Mouse (Mus musculus): ENCODE results near the gene Gps2. TPM values are rescaled to one million over a fixed set of nuclear protein-coding genes. Genes with fewer than 3 reads are reported as not detected.

Gene Gps2
- polyA plus RNA-seq, 1 experiment from 2014 or later = 63.0 TPM

GRCm38 (mm10) chr11:69884663-69885062 lies 29.0 kb upstream of the Gps2 start:
- H3K4me3 ChIP-seq (replicated peaks; ENCODE audit: low read depth, low read length) = no peak overlapping the region
- peaks cover 11% of the 10 kb centered on the region; the same call in 1 of the 2 replicates for H3K4me1 ChIP-seq (replicated peaks; ENCODE audit: insufficient read depth, low read length)
- H3K27ac ChIP-seq = peak overlapping the region; percentile 2; the same call in 1 of the 2 replicates
- no peaks in the 10 kb centered on the region for H3K36me3 ChIP-seq (ENCODE audit: insufficient read depth, low read length)
- H3K27me3 ChIP-seq (ENCODE audit: insufficient read depth, low read length) = no peaks in the 10 kb centered on the region
- no peak overlapping the region for H3K9ac ChIP-seq (ENCODE audit: low read depth, low read length)
- ATAC-seq (replicated peaks; ENCODE audit: low FRiP score, low read depth) (no peak), DNase-seq (ENCODE audit: low spot score) (no peak)
- no peak for TF ChIP-seq CTCF (IDR thresholded peaks at IDR 0.05; ENCODE audit: low read depth)
- peak overlapping the region; percentile 30; the same call in 1 of the 2 replicates for H3K4me2 ChIP-seq (ENCODE audit: low read length)
- 66% methylated on average over 8 of the region's 8 CpGs for WGBS
- no peaks in the 10 kb centered on the region for H3K9me3 ChIP-seq (replicated peaks; ENCODE audit: low read length)

GRCm38 (mm10) chr11:69886907-69887635 lies 26.6 kb upstream of the Gps2 start:
- Histone ChIP-seq H3K27ac (no peak overlapping the region), H3K9ac (ENCODE audit: low read depth, low read length) (no peak overlapping the region), H3K4me1 (replicated peaks; ENCODE audit: insufficient read depth, low read length) (no peaks in the 10 kb centered on the region), H3K4me3 (replicated peaks; ENCODE audit: low read depth, low read length) (no peak overlapping the region), H3K9me3 (replicated peaks; ENCODE audit: low read length) (no peaks in the 10 kb centered on the region), H3K36me3 (ENCODE audit: insufficient read depth, low read length) (no peaks in the 10 kb centered on the region), H3K27me3 (ENCODE audit: insufficient read depth, low read length) (no peaks in the 10 kb centered on the region), H3K4me2 (ENCODE audit: low read length) (no peak overlapping the region)
- 71% methylated on average over 8 of the region's 8 CpGs for WGBS
- DNase-seq (ENCODE audit: low spot score) (no peak), ATAC-seq (replicated peaks; ENCODE audit: low FRiP score, low read depth) (no peak)
- TF ChIP-seq CTCF (IDR thresholded peaks at IDR 0.05; ENCODE audit: low read depth) = peak; percentile 77

DNA sequence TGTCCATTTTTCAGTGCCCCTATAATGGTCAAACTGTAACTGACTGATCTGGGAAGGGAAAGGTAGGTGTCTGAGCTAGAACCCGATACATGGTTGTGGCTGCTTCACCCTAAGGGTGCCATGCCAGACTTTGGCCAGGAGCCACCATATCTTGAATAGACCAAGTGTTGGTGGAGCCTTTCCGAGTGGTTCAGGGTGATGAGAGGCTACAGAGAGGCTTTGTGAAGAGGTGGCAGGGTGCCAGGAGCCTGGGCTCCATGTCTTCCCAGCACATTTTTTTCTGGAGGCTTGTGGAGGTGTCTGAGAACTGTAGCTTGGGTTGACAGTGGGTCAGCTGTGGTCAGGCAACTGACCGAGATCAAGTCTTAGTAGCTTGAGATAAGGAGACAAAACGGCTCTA lies 22.2 kb upstream of the Gps2 start:
- 76% methylated on average over 4 of the region's 4 CpGs for WGBS
- no peak overlapping the region for H3K4me2 ChIP-seq (ENCODE audit: low read length)
- H3K27me3 ChIP-seq (ENCODE audit: insufficient read depth, low read length) = no peaks in the 10 kb centered on the region
- H3K36me3 ChIP-seq (ENCODE audit: insufficient read depth, low read length) = no peaks in the 10 kb centered on the region
- H3K4me3 ChIP-seq (replicated peaks; ENCODE audit: low read depth, low read length) = no peak overlapping the region
- H3K4me1 ChIP-seq (replicated peaks; ENCODE audit: insufficient read depth, low read length) = no peaks in the 10 kb centered on the region
- TF ChIP-seq CTCF (IDR thresholded peaks at IDR 0.05; ENCODE audit: low read depth) = no peak
- H3K9ac ChIP-seq (ENCODE audit: low read depth, low read length) = no peak overlapping the region
- no peaks in the 10 kb centered on the region for H3K9me3 ChIP-seq (replicated peaks; ENCODE audit: low read length)
- no peak overlapping the region for H3K27ac ChIP-seq
- ATAC-seq (replicated peaks; ENCODE audit: low FRiP score, low read depth) (no peak), DNase-seq (ENCODE audit: low spot score) (no peak)

- WGBS = 65% methylated on average over 5 of the region's 5 CpGs
- Histone ChIP-seq H3K9ac (ENCODE audit: low read depth, low read length) (no peak overlapping the region), H3K27ac (no peak overlapping the region; the same call in 1 of the 2 replicates), H3K4me3 (replicated peaks; ENCODE audit: low read depth, low read length) (no peak overlapping the region), H3K9me3 (replicated peaks; ENCODE audit: low read length) (no peaks in the 10 kb centered on the region), H3K27me3 (ENCODE audit: insufficient read depth, low read length) (no peaks in the 10 kb centered on the region), H3K36me3 (ENCODE audit: insufficient read depth, low read length) (no peaks in the 10 kb centered on the region), H3K4me2 (ENCODE audit: low read length) (no peak overlapping the region), H3K4me1 (replicated peaks; ENCODE audit: insufficient read depth, low read length) (peaks cover 3% of the 10 kb centered on the region; the same call in 1 of the 2 replicates)
- DNase-seq (ENCODE audit: low spot score) = no peak
- no peak for TF ChIP-seq CTCF (IDR thresholded peaks at IDR 0.05; ENCODE audit: low read depth)
- no peak for ATAC-seq (replicated peaks; ENCODE audit: low FRiP score, low read depth)
These were observed 19.0 kb upstream of the Gps2 start for GRCm38 (mm10) chr11:69894671-69895070.

GRCm38 (mm10) chr11:69895291-69895690 lies 18.4 kb upstream of the Gps2 start, which contains the start of gene Acap1:
Acap1 (minus strand) TSS chr11:69895539.
- Histone ChIP-seq H3K4me2 (ENCODE audit: low read length) (no peak within 1 kb of the TSS), H3K4me1 (replicated peaks; ENCODE audit: insufficient read depth, low read length) (peaks cover 6% of the 10 kb centered on the region; the same call in 1 of the 2 replicates), H3K9me3 (replicated peaks; ENCODE audit: low read length) (no peaks in the 10 kb centered on the region), H3K4me3 (replicated peaks; ENCODE audit: low read depth, low read length) (no peak within 1 kb of the TSS), H3K27me3 (ENCODE audit: insufficient read depth, low read length) (no peaks in the 10 kb centered on the region), H3K27ac (no peak within 1 kb of the TSS; the same call in 1 of the 2 replicates), H3K36me3 (ENCODE audit: insufficient read depth, low read length) (no peaks in the 10 kb centered on the region), H3K9ac (ENCODE audit: low read depth, low read length) (no peak within 1 kb of the TSS)
- ATAC-seq (replicated peaks; ENCODE audit: low FRiP score, low read depth) (peak; percentile 25; the same call in 1 of the 2 replicates), DNase-seq (ENCODE audit: low spot score) (no peak)
- TF ChIP-seq CTCF (IDR thresholded peaks at IDR 0.05; ENCODE audit: low read depth) = no peak
- WGBS = 73% methylated on average over 4 of the region's 4 CpGs

- H3K4me2 ChIP-seq (ENCODE audit: low read length) = peak overlapping the region; percentile 90
- peaks cover 17% of the 10 kb centered on the region; the same call in 1 of the 2 replicates for H3K4me1 ChIP-seq (replicated peaks; ENCODE audit: insufficient read depth, low read length)
- no peak for TF ChIP-seq CTCF (IDR thresholded peaks at IDR 0.05; ENCODE audit: low read depth)
- ATAC-seq (replicated peaks; ENCODE audit: low FRiP score, low read depth) (no peak), DNase-seq (ENCODE audit: low spot score) (no peak)
- no peaks in the 10 kb centered on the region for H3K27me3 ChIP-seq (ENCODE audit: insufficient read depth, low read length)
- peaks cover 11% of the 10 kb centered on the region for H3K36me3 ChIP-seq (ENCODE audit: insufficient read depth, low read length)
- H3K9ac ChIP-seq (ENCODE audit: low read depth, low read length) = peak overlapping the region; percentile 77; the same call in 1 of the 2 replicates
- H3K27ac ChIP-seq = no peak overlapping the region
- peak overlapping the region; percentile 62 for H3K4me3 ChIP-seq (replicated peaks; ENCODE audit: low read depth, low read length)
- 15% methylated on average over 4 of the region's 4 CpGs for WGBS
- no peaks in the 10 kb centered on the region for H3K9me3 ChIP-seq (replicated peaks; ENCODE audit: low read length)
These were observed 13.8 kb upstream of the Gps2 start for GRCm38 (mm10) chr11:69899870-69900269.
